Mouse (Mus musculus) erythroblast, embryonic 14.5 days (primary cell): ENCODE results near the gene Tmem86b.
A peak's percentile ranks its signal among the peaks of the same experiment; 100 is the strongest.

ENCODE experiments used
- GATA1 ChIP-seq: IDR thresholded peaks from 2 replicates; pipeline ENCODE4 v1.6.1; 2012; ENCODE audit warnings: low read length, inconsistent platforms, mixed read lengths
- TAL1 ChIP-seq: IDR thresholded peaks from 3 replicates; pipeline ENCODE4 v1.6.1; 2012; ENCODE audit warnings: low read length, inconsistent platforms, mixed read lengths

DNA sequence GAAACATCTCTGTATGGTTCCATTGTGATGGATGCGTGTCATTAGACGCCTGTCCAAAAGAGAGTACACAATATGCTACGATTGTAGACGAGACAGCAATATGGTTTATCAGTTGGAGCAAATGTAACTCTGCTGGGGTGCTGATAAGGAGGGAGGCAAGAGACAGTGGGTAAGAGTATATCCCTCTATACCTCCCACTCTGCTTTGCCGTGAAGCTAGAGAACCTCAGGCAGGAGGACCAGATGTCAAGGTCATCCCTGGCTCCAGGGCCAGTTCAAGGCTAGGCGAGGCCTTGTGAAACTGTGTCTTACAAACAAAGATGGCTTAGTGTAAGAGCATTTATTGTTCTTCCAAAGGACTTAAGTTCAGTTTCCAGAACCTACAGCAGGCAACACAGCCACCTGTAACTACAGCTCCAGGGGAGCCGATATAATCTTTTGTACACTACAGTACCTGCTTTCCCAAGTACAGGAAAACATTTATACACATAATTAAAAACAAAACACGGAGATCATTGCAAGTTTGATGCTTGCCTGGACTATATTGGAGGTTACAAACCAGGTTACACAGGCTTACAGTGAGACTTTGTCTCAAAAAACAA is 39.5 kb upstream of the Tmem86b start:
- TF ChIP-seq GATA1, result peak; percentile 92
- peak; percentile 87 for TF ChIP-seq TAL1
